Mouse (Mus musculus): ENCODE measurements around the gene Nox3. TPM values are rescaled to one million over a fixed set of nuclear protein-coding genes. Genes with fewer than 3 reads are reported as not detected.

Gene Nox3
- polyA plus RNA-seq, 3 experiments from 2014 or later: not detected

GRCm38 (mm10) chr17:3602954-3603672, 92.9 kb downstream of the Nox3 start:
- no peak for ATAC-seq

DNA sequence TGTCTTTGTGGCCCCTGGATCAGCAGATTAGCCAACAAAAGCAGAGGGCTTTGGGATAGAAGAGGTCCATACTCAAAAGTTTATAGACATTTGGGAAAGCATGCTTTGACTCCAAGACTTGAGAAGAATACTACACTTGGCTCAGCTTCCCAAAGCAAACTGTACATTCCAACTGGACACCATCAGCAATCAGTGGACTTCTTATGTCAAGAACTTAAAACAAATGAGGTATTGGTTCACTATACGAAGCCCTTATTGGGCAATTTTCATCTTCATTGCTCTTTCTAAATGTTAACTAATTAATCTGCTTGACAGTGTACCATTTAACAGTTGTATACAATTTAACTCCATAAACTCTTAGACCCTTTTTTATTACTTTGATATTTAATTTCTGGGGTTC, 97.7 kb downstream of the Nox3 start:
- no peak for ATAC-seq

DNA sequence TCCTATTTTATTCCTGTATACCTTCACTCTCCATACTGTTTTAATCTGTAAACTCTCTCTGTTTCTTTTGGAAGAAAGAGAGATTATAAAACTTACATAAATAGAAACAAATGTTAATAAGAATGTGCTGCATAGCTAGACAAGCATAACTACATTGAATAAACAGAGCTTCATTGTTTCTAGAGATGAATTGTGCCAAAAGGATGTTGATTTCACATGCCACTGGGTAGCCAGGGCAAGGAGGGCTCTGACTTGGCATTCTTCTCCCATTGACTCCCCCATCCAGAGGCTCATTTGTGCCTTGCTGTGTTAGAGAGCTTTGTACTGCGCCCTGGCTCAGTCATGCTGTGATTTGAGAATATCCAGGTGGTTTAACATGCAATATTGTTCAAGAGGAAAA, 98.2 kb downstream of the Nox3 start:
- ATAC-seq: no peak

DNA sequence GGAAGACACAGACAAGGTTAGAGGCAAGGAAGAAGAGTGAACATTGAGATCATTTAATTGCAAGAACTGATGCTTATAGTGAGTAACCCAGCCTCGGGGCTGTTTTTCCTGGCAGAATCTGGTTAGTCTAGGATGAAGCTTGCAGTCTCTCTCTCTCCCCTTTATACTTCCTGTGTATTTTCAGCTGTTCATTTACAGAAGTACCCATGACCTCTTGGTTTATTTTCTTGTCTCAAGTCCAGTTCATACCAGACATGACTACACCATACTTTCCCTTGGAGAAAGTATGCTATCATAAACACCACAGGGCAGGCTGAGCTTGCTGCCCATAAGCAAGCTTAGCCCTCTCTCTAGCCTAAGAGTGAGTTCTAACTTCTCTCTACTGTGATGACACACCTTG, 98.9 kb downstream of the Nox3 start:
- no peak for ATAC-seq

Other genes starting within 250 kb of the Nox3 start
- not detected for gene Cldn20, start 163.7 kb downstream of the Nox3 start, polyA plus RNA-seq (2017; shearing (Covaris generic))
- gene Tfb1m, start 138.5 kb downstream of the Nox3 start, polyA plus RNA-seq (2017; shearing (Covaris generic)): 10 to 100 TPM in 1 of 3 experiments, 1 to 10 TPM in 2; 7.9 to 10.4 (median 9.4) TPM